Mouse (Mus musculus): ENCODE measurements around the gene Efemp2.

Gene Efemp2

GRCm38 (mm10) chr19:5473720-5474119 lies at the start of gene Efemp2:
TSS of gene Efemp2 (plus strand) at chr19:5473954.
- DNase-seq = peak in 1 of 2 experiments; percentile 68

- peak in 1 of 2 experiments; percentile 73 for DNase-seq
Measured at GRCm38 (mm10) chr19:5424092-5424781, 49.5 kb upstream of the Efemp2 start.

- peak; percentile 93 to 95 for DNase-seq
Measured at GRCm38 (mm10) chr19:5424782-5425741, 48.7 kb upstream of the Efemp2 start, which contains the start of the genes Drap1 and AI837181. TSS of gene Drap1 (minus strand) at chr19:5424979. TSS of gene AI837181 (plus strand) at chr19:5425144.

GRCm38 (mm10) chr19:5425906-5426565 lies 47.7 kb upstream of the Efemp2 start:
- DNase-seq = peak; percentile 26 to 30

- no peak for DNase-seq
Measured at GRCm38 (mm10) chr19:5426640-5427290, 47.0 kb upstream of the Efemp2 start.

GRCm38 (mm10) chr19:5428083-5428482 lies 45.7 kb upstream of the Efemp2 start:
- DNase-seq = peak in 1 of 2 experiments; percentile 46

GRCm38 (mm10) chr19:5429219-5429618 lies 44.5 kb upstream of the Efemp2 start:
- no peak for DNase-seq

- DNase-seq = peak; percentile 70 to 73
Measured at GRCm38 (mm10) chr19:5429806-5430205, 43.9 kb upstream of the Efemp2 start.

GRCm38 (mm10) chr19:5430408-5430807 lies 43.3 kb upstream of the Efemp2 start:
- DNase-seq = no peak

GRCm38 (mm10) chr19:5431911-5432464 lies 41.8 kb upstream of the Efemp2 start:
- no peak for DNase-seq

GRCm38 (mm10) chr19:5432992-5433852 lies 40.5 kb upstream of the Efemp2 start:
- DNase-seq = peak in 1 of 2 experiments; percentile 40

GRCm38 (mm10) chr19:5433951-5434350 lies 39.8 kb upstream of the Efemp2 start:
- DNase-seq = no peak

- DNase-seq = no peak
Measured at GRCm38 (mm10) chr19:5444371-5444908, 29.3 kb upstream of the Efemp2 start.

- DNase-seq = no peak
Measured at GRCm38 (mm10) chr19:5444954-5445353, 28.8 kb upstream of the Efemp2 start.

GRCm38 (mm10) chr19:5445747-5446146 lies 28.0 kb upstream of the Efemp2 start:
- no peak for DNase-seq

- peak; percentile 50 to 62 for DNase-seq
Measured at GRCm38 (mm10) chr19:5447515-5448353, 26.0 kb upstream of the Efemp2 start, which contains the start of gene Fosl1. TSS of gene Fosl1 (plus strand) at chr19:5447547.

- no peak for DNase-seq
Measured at GRCm38 (mm10) chr19:5448354-5449150, 25.2 kb upstream of the Efemp2 start.

GRCm38 (mm10) chr19:5449673-5450072 lies 24.1 kb upstream of the Efemp2 start:
- no peak for DNase-seq

GRCm38 (mm10) chr19:5451766-5452165 lies 22.0 kb upstream of the Efemp2 start:
- no peak for DNase-seq
